ENCODE assay signal across 8 mouse cellular contexts in the genomic region with DNA sequence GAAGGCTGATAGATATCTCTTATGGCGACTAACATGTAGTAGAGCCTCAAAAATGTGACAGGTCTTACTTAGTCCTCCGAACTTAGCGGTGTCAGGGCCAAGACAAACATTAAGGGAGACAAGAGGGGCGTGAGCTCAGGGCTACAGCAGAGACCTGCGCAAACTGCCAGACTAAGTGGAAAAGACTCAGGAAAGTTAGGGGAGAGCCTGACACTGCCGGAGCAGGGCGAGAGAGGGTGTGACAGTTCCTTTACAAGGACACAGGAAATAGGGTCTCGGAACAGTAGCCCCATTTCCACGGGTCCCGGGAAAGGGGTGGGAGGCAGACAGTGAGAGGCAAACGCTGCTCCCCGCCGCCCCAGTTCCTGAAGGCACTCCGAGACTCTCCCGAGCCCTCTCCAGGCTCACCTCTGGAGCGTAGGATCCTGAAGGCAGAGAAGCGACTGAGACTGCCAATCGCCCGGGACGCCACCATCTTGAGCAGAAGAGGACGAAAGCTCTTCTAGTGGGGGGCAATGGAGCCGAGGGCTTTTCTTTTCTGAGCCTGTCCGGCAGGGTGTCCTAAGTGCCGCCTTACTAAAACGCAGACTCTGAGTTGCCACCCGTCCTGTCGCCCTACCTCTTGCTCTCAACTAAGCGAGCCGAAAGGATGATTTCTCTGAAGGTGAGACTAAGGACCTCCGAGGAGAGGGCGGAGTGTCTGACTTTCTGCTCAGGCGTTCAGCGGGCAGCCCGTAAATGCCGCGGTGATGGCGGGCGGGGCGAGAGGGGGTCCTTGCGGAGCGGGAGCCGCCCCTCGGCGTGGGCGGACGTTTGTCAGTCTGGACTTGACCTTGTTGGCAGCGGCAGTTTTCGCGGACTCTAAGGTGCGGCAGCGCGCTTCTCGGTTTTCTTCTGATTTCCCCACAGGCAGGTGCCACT. TPM values are rescaled to one million over a fixed set of nuclear protein-coding genes. Genes with fewer than 3 reads are reported as not detected.
DNase-seq lines count a peak whose midpoint lies in the region; ATAC-seq and TF ChIP-seq lines count a peak whose summit lies in the region.

TSS of gene Hadha (minus strand) at position 689 of the 921 bp plus-strand sequence.
TSS of gene Hadhb (plus strand) at position 775 of the 921 bp plus-strand sequence.

- WGBS in forebrain, embryonic 14.5 days, result under 1% methylated on average over 53 of the region's 53 CpGs
- under 1% methylated on average over 53 of the region's 53 CpGs for WGBS in neural tube, embryonic 15.5 days

- DNase-seq in forebrain, embryonic 14.5 days (ENCODE audit: low spot score), result peak; percentile 91
- DNase-seq in heart, postnatal 14 days, result peak; percentile 95 to 96
- DNase-seq in layer of hippocampus, adult 11-12 months (ENCODE audit: low spot score), result peak; percentile 94
- DNase-seq in lung, adult 18-20 months, result peak; percentile 92 to 94
- DNase-seq in testis, postnatal 14 days (ENCODE audit: low spot score), result peak; percentile 92

- peak within 1 kb of the TSS; percentile 97 for H3K4me3 ChIP-seq in ES-Bruce4 (ENCODE audit: low read depth, low read length)
- H3K4me3 ChIP-seq in forebrain, embryonic 14.5 days (ENCODE audit: low read depth, low read length), result peak within 1 kb of the TSS; percentile 94
- peak within 1 kb of the TSS; percentile 69 for H3K4me3 ChIP-seq in neural tube, embryonic 15.5 days (replicated peaks)

- H3K27me3 ChIP-seq in ES-Bruce4 (ENCODE audit: control insufficient read depth, insufficient read depth, low read length, poor library complexity, severe bottlenecking), result no peaks in the 10 kb centered on the region
- H3K27me3 ChIP-seq in forebrain, embryonic 14.5 days (replicated peaks; ENCODE audit: control insufficient read depth, insufficient read depth, low read length), result no peaks in the 10 kb centered on the region
- H3K27me3 ChIP-seq in neural tube, embryonic 15.5 days (replicated peaks), result no peaks in the 10 kb centered on the region

- peak; percentile 91 for ATAC-seq in cerebellum, adult (ENCODE audit: insufficient number of reproducible peaks, low FRiP score, low TSS enrichment)
- ATAC-seq in forebrain, embryonic 14.5 days, result peak; percentile 93
- ATAC-seq in neural tube, embryonic 15.5 days (ENCODE audit: low FRiP score), result peak; percentile 92

- no peaks in the 10 kb centered on the region for H3K4me1 ChIP-seq in ES-Bruce4 (ENCODE audit: control insufficient read depth, insufficient read depth, low read length)
- H3K4me1 ChIP-seq in forebrain, embryonic 14.5 days (ENCODE audit: control insufficient read depth, insufficient read depth, low read length), result peaks cover 13% of the 10 kb centered on the region
- peaks cover 38% of the 10 kb centered on the region for H3K4me1 ChIP-seq in neural tube, embryonic 15.5 days

- peak within 1 kb of the TSS; percentile 87 for H3K4me2 ChIP-seq in forebrain, embryonic 14.5 days (ENCODE audit: low read length)
- H3K4me2 ChIP-seq in neural tube, embryonic 15.5 days, result peak within 1 kb of the TSS; percentile 77

- peak within 1 kb of the TSS; percentile 59 for H3K9ac ChIP-seq in ES-Bruce4 (ENCODE audit: low read depth, poor library complexity, severe bottlenecking)
- H3K9ac ChIP-seq in forebrain, embryonic 14.5 days (ENCODE audit: low read length), result peak within 1 kb of the TSS; percentile 83
- peak within 1 kb of the TSS; percentile 84 for H3K9ac ChIP-seq in neural tube, embryonic 15.5 days (replicated peaks)

- TF ChIP-seq POLR2A in ES-Bruce4 (IDR thresholded peaks at IDR 0.05; ENCODE audit: insufficient read depth, low read length), result peak; percentile 51

- TF ChIP-seq EP300 in ES-Bruce4 (IDR thresholded peaks at IDR 0.05; ENCODE audit: insufficient read depth, low read depth, low read length), result no peak

- intact Hi-C loops in heart, postnatal 14 days (cut with DNase I), result no loop called here

- no peaks in the 10 kb centered on the region for H3K9me3 ChIP-seq in ES-Bruce4 (replicated peaks; ENCODE audit: control insufficient read depth, insufficient read depth, low read length, poor library complexity, severe bottlenecking)
- H3K9me3 ChIP-seq in forebrain, embryonic 14.5 days (replicated peaks; ENCODE audit: control insufficient read depth, low read length), result no peaks in the 10 kb centered on the region
- no peaks in the 10 kb centered on the region for H3K9me3 ChIP-seq in neural tube, embryonic 15.5 days (replicated peaks)

- no peaks in the 10 kb centered on the region for H3K36me3 ChIP-seq in ES-Bruce4 (ENCODE audit: control insufficient read depth, insufficient read depth, low read length, poor library complexity, severe bottlenecking)
- no peaks in the 10 kb centered on the region for H3K36me3 ChIP-seq in forebrain, embryonic 14.5 days (ENCODE audit: control insufficient read depth, insufficient read depth, low read length)
- H3K36me3 ChIP-seq in neural tube, embryonic 15.5 days, result no peaks in the 10 kb centered on the region

- H3K27ac ChIP-seq in ES-Bruce4 (ENCODE audit: insufficient read depth, low read length), result no peak within 1 kb of the TSS
- H3K27ac ChIP-seq in forebrain, embryonic 14.5 days (ENCODE audit: low read depth, low read length), result peak within 1 kb of the TSS; percentile 84
- H3K27ac ChIP-seq in neural tube, embryonic 15.5 days (replicated peaks), result peak within 1 kb of the TSS; percentile 91

- no peak for TF ChIP-seq CTCF in ES-Bruce4 (IDR thresholded peaks at IDR 0.05; ENCODE audit: low read depth, low read length)

RNA-seq across cellular contexts. Expression of gene Hadha, which starts in this region (rescaled TPM):
- 59.3 and 65.7 TPM in 2 replicates for polyA plus RNA-seq in ES-Bruce4 (2011; ENCODE audit: insufficient read depth, insufficient read length, low read depth, missing spikeins)
- polyA plus RNA-seq in forebrain, embryonic 14.5 days (2014; fragmentation: Nextera tagmentation; extraction: Ambion mirVana), result 64.9 and 65.8 TPM in 2 replicates
- total RNA-seq in heart, postnatal 14 days (2021), result 1,000 to 10,000 TPM; 1,294 to 1,315 TPM
- polyA plus RNA-seq in neural tube, embryonic 15.5 days (2015; fragmentation: Nextera tagmentation; extraction: Ambion mirVana), result 67.2 and 89.6 TPM in 2 replicates

RNA-seq across cellular contexts. Expression of gene Hadhb, which starts in this region (rescaled TPM):
- polyA plus RNA-seq in ES-Bruce4 (2011; ENCODE audit: insufficient read depth, insufficient read length, low read depth, missing spikeins), result 44.7 and 45.3 TPM in 2 replicates
- 75.6 and 80.9 TPM in 2 replicates for polyA plus RNA-seq in forebrain, embryonic 14.5 days (2014; fragmentation: Nextera tagmentation; extraction: Ambion mirVana)
- 1,000 to 10,000 TPM; 1,750 to 1,828 TPM for total RNA-seq in heart, postnatal 14 days (2021)
- polyA plus RNA-seq in neural tube, embryonic 15.5 days (2015; fragmentation: Nextera tagmentation; extraction: Ambion mirVana), result 57.5 and 86.0 TPM in 2 replicates
